Mouse (Mus musculus) lung, adult 2 months (tissue): ENCODE results near the gene Kera.

Experiments used
- CTCF ChIP-seq: fragments of 200-500 bp; IDR thresholded peaks from 2 replicates; pipeline ENCODE4 v1.5.1; 2011; ENCODE audit warnings: mild to moderate bottlenecking, low read length, control low read depth; ENCODE audit not compliant: insufficient read depth
- POLR2A ChIP-seq: fragments of 200-500 bp; IDR thresholded peaks from 2 replicates; pipeline ENCODE4 v1.6.1; 2011; ENCODE audit warnings: low read depth, mild to moderate bottlenecking, control low read depth, low read length, borderline replicate concordance; ENCODE audit errors: extremely low read depth

- TF ChIP-seq POLR2A (no peak), CTCF (no peak)
Measured at GRCm38 (mm10) chr10:97643768-97644167, 37.1 kb downstream of the Kera start, which contains the start of gene Epyc.
